Mouse (Mus musculus): Measurements from ENCODE around the gene Bbs2.

Gene Bbs2

DNA sequence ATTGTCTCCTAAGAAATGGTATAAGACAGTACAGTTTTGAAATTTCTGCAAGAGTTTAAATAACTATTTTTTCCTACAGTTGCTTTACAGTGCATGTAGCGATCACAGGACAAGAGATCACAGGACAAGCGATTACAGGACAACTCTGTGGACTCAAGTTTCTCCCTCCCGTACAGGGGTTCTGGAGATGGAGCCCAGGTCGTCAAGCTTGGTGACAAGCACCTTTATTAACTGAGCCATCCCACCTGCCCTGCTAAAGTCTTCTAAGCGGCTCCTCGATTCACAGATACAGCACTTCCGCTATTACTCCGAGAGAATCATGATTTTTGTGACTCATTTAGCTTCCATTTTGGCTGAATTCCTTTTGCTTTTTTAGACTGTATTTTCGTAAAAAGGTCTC, 69.0 kb downstream of the Bbs2 start:
- in situ Hi-C loops (cut with MboI; ENCODE audit: low pct_unique_long_range_greater_than_20kb in 1 of 2, low sequenced_read_pairs in 2 of 2, unreplicated experiment in 1 of 2), result no loop called here

DNA sequence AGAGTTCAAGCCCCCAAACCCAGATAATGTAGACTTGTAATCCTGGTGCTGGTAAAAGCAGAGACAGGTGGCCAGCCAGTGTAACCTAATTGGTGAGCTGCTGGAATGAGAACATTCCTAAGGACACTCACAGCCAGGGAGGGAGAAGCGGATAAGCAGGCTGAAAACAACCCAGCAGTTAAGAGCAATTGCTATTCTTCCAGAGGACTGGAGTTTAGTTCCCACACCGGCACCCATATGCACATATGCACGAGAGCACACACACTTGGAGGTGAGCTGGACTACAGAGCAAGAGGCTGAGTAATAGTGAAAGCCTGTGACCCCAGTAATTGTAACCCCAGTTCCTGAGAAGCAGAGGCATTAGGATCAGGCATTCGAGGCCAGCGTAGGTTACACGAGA, 74.8 kb downstream of the Bbs2 start:
- in situ Hi-C loops (cut with MboI; ENCODE audit: low pct_unique_long_range_greater_than_20kb in 1 of 2, low sequenced_read_pairs in 2 of 2, unreplicated experiment in 1 of 2), result no loop called here
